Mouse (Mus musculus) lung, postnatal 0 days (tissue): ENCODE measurements around the gene Galnt4.

Source experiments
- CTCF ChIP-seq: IDR thresholded peaks from 2 replicates; pipeline ENCODE4 v1.5.1; 2016; ENCODE audit warnings: antibody characterized with exemption, mild to moderate bottlenecking
- EP300 ChIP-seq: IDR thresholded peaks from 2 replicates; pipeline ENCODE4 v1.6.1; 2016; ENCODE audit warnings: antibody characterized with exemption, mild to moderate bottlenecking, control low read depth

DNA sequence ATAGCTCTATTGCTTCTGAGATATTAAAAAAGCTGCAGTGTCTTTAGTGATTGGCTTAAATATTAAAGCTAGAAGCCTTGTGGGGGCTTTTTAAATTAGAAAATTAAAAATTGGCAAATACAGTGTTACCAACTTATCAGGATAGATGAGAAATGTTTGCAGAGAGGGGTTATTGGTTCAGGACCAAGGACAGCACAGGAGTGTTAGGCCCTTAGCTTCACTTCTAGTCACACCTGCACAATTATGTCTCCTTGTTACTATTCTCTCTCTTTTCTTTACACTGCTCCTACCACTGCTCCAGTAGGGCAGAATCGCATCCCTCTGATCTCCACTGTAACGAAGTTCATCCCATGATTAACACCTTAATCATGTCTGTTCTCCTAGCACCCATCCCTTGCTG lies 12.8 kb upstream of the Galnt4 start:
- TF ChIP-seq CTCF, result no peak
- TF ChIP-seq EP300, result no peak
